Mouse (Mus musculus) heart, embryonic 16.5 days (tissue): ENCODE results near the gene Fryl. TPM values are rescaled to one million over a fixed set of nuclear protein-coding genes. Genes with fewer than 3 reads are reported as not detected.

Experiments used
- ATAC-seq: fragments of 200-750 bp; cut with Nextera tagmentation; replicated peaks from 2 replicates; pipeline ENCODE4 v1.8.0; 2017; ENCODE audit warnings: moderate number of reproducible peaks; ENCODE audit not compliant: insufficient read depth, low FRiP score; ENCODE audit errors: extremely low read depth
- H3K27ac ChIP-seq: fragments of 300-500 bp; sonication (generic); 2 replicates; pipeline ENCODE4 v1.5.1; 2014; ENCODE audit warnings: mild to moderate bottlenecking, low read length, control low read depth, moderate library complexity
- H3K27me3 ChIP-seq: fragments of 300-500 bp; sonication (generic); 2 replicates; pipeline ENCODE4 v1.6.1; 2014; ENCODE audit warnings: low read length, mixed read lengths; ENCODE audit not compliant: control insufficient read depth, insufficient read depth
- H3K36me3 ChIP-seq: fragments of 300-500 bp; sonication (generic); 2 replicates; pipeline ENCODE4 v1.6.1; 2014; ENCODE audit not compliant: control insufficient read depth, insufficient read depth
- H3K4me1 ChIP-seq: fragments of 300-500 bp; sonication (generic); 2 replicates; pipeline ENCODE4 v1.6.1; 2014; ENCODE audit warnings: low read length, mixed read lengths; ENCODE audit not compliant: control insufficient read depth, insufficient read depth
- H3K4me2 ChIP-seq: fragments of 300-500 bp; sonication (generic); 2 replicates; pipeline ENCODE4 v1.6.1; 2014; ENCODE audit warnings: low read depth, mild to moderate bottlenecking, control low read depth, low read length
- H3K4me3 ChIP-seq: fragments of 300-500 bp; sonication (generic); 2 replicates; pipeline ENCODE4 v1.5.1; 2014; ENCODE audit warnings: mild to moderate bottlenecking, control low read depth, low read length
- H3K9ac ChIP-seq: fragments of 300-500 bp; sonication (generic); 2 replicates; pipeline ENCODE4 v1.6.1; 2014; ENCODE audit warnings: low read length, control low read depth
- H3K9me3 ChIP-seq: fragments of 300-500 bp; sonication (generic); replicated peaks from 2 replicates; pipeline ENCODE4 v1.6.1; 2016; ENCODE audit warnings: low read length; ENCODE audit not compliant: control insufficient read depth
- WGBS: fragments of 180-500 bp; shearing (Covaris S2); extraction: QIAGEN DNeasy Blood & Tissue Kit; methylation state at CpG from one replicate; pipeline ENCODE4 v1.1.7; 2014; 5-methylcytosine and 5-hydroxymethylcytosine counted together
- polyA plus RNA-seq: library from polyadenylated mRNA; unstranded; fragments of >200 nt; fragmentation: Nextera tagmentation; extraction: Ambion mirVana; gene quantifications from 2 replicates; pipeline ENCODE4 v1.2.1, GENCODE M21; 2015

The Fryl gene
- polyA plus RNA-seq, 1 experiment from 2014 or later = 25.5 TPM

GRCm38 (mm10) chr5:73208645-73209044, 47.8 kb downstream of the Fryl start:
- no peak for ATAC-seq
- Histone ChIP-seq H3K27ac (peak overlapping the region; percentile 77), H3K27me3 (no peaks in the 10 kb centered on the region), H3K4me3 (no peak overlapping the region), H3K9me3 (no peaks in the 10 kb centered on the region), H3K4me1 (peaks cover 28% of the 10 kb centered on the region), H3K4me2 (no peak overlapping the region), H3K9ac (no peak overlapping the region), H3K36me3 (peaks cover 5% of the 10 kb centered on the region; the same call in 1 of the 2 replicates)
- WGBS = 71% methylated on average over 6 of the region's 6 CpGs

GRCm38 (mm10) chr5:73206722-73207121, 49.7 kb downstream of the Fryl start:
- no peak overlapping the region for H3K4me3 ChIP-seq
- no peak overlapping the region for H3K9ac ChIP-seq
- peaks cover 28% of the 10 kb centered on the region for H3K4me1 ChIP-seq
- H3K36me3 ChIP-seq = peaks cover 5% of the 10 kb centered on the region; the same call in 1 of the 2 replicates
- H3K27me3 ChIP-seq = no peaks in the 10 kb centered on the region
- ATAC-seq = peak; percentile 85
- H3K9me3 ChIP-seq = no peaks in the 10 kb centered on the region
- peak overlapping the region; percentile 95 for H3K27ac ChIP-seq
- H3K4me2 ChIP-seq = peak overlapping the region; percentile 47; the same call in 1 of the 2 replicates
- 34% methylated on average over 9 of the region's 9 CpGs for WGBS

GRCm38 (mm10) chr5:73205996-73206629, 50.3 kb downstream of the Fryl start:
- H3K4me1 ChIP-seq = peaks cover 30% of the 10 kb centered on the region
- no peaks in the 10 kb centered on the region for H3K27me3 ChIP-seq
- no peak overlapping the region for H3K9ac ChIP-seq
- no peaks in the 10 kb centered on the region for H3K9me3 ChIP-seq
- ATAC-seq = 0 out of 2 replicates have a peak, but pooled peaks have one; percentile 43
- H3K4me2 ChIP-seq = peak overlapping the region; percentile 47
- 34% methylated on average over 8 of the region's 8 CpGs for WGBS
- peak overlapping the region; percentile 95 for H3K27ac ChIP-seq
- peaks cover 5% of the 10 kb centered on the region; the same call in 1 of the 2 replicates for H3K36me3 ChIP-seq
- H3K4me3 ChIP-seq = no peak overlapping the region

GRCm38 (mm10) chr5:73205050-73205449, 51.4 kb downstream of the Fryl start:
- WGBS = 59% methylated on average over 3 of the region's 3 CpGs
- no peak overlapping the region for H3K4me2 ChIP-seq
- H3K9me3 ChIP-seq = no peaks in the 10 kb centered on the region
- no peaks in the 10 kb centered on the region for H3K27me3 ChIP-seq
- H3K36me3 ChIP-seq = peaks cover under 1% of the 10 kb centered on the region; the same call in 1 of the 2 replicates
- H3K9ac ChIP-seq = no peak overlapping the region
- H3K27ac ChIP-seq = peak overlapping the region; percentile 95
- no peak for ATAC-seq
- peaks cover 41% of the 10 kb centered on the region for H3K4me1 ChIP-seq
- no peak overlapping the region for H3K4me3 ChIP-seq

- no peak overlapping the region for H3K4me2 ChIP-seq
- WGBS = 89% methylated on average over 6 of the region's 6 CpGs
- no peak for ATAC-seq
- 0 out of 2 replicates have a peak, but pooled peaks cover 3% of the 10 kb centered on the region for H3K9me3 ChIP-seq
- H3K36me3 ChIP-seq = no peaks in the 10 kb centered on the region
- H3K27ac ChIP-seq = no peak overlapping the region
- no peak overlapping the region for H3K9ac ChIP-seq
- peaks cover 40% of the 10 kb centered on the region for H3K4me1 ChIP-seq
- no peaks in the 10 kb centered on the region for H3K27me3 ChIP-seq
- H3K4me3 ChIP-seq = no peak overlapping the region
These were observed 53.9 kb downstream of the Fryl start for GRCm38 (mm10) chr5:73202498-73202897.

GRCm38 (mm10) chr5:73202077-73202476, 54.3 kb downstream of the Fryl start:
- 0 out of 2 replicates have a peak, but pooled peaks cover 3% of the 10 kb centered on the region for H3K9me3 ChIP-seq
- 88% methylated on average over 8 of the region's 8 CpGs for WGBS

GRCm38 (mm10) chr5:73200387-73201384, 55.7 kb downstream of the Fryl start:
- no peak for ATAC-seq

More at GRCm38 (mm10) chr5:73202077-73202476, 54.3 kb downstream of the Fryl start:
- no peak overlapping the region for H3K4me2 ChIP-seq
- no peak overlapping the region for H3K4me3 ChIP-seq
- no peaks in the 10 kb centered on the region for H3K36me3 ChIP-seq
- no peak overlapping the region for H3K9ac ChIP-seq
- ATAC-seq = no peak
- H3K4me1 ChIP-seq = peaks cover 40% of the 10 kb centered on the region
- no peak overlapping the region for H3K27ac ChIP-seq
- H3K27me3 ChIP-seq = no peaks in the 10 kb centered on the region

GRCm38 (mm10) chr5:73199586-73199985, 56.8 kb downstream of the Fryl start:
- Histone ChIP-seq H3K4me2 (no peak overlapping the region), H3K36me3 (no peaks in the 10 kb centered on the region; the same call in 1 of the 2 replicates), H3K4me1 (peaks cover 20% of the 10 kb centered on the region), H3K27ac (no peak overlapping the region), H3K9ac (no peak overlapping the region), H3K27me3 (no peaks in the 10 kb centered on the region), H3K4me3 (no peak overlapping the region), H3K9me3 (0 out of 2 replicates have a peak, but pooled peaks cover 3% of the 10 kb centered on the region)
- ATAC-seq = no peak
- 77% methylated on average over 2 of the region's 2 CpGs for WGBS

More at GRCm38 (mm10) chr5:73200387-73201384, 55.7 kb downstream of the Fryl start:
- Histone ChIP-seq H3K36me3 (no peaks in the 10 kb centered on the region), H3K27me3 (no peaks in the 10 kb centered on the region), H3K9ac (no peak overlapping the region), H3K4me1 (peaks cover 28% of the 10 kb centered on the region), H3K9me3 (0 out of 2 replicates have a peak, but pooled peaks cover 3% of the 10 kb centered on the region), H3K4me2 (no peak overlapping the region), H3K4me3 (no peak overlapping the region), H3K27ac (0 out of 2 replicates have a peak overlapping the region, but pooled peaks have one; percentile 26)
- WGBS = 48% methylated on average over 16 of the region's 16 CpGs
